Mouse (Mus musculus): ENCODE data around the gene Uxs1.

Uxs1 gene

DNA sequence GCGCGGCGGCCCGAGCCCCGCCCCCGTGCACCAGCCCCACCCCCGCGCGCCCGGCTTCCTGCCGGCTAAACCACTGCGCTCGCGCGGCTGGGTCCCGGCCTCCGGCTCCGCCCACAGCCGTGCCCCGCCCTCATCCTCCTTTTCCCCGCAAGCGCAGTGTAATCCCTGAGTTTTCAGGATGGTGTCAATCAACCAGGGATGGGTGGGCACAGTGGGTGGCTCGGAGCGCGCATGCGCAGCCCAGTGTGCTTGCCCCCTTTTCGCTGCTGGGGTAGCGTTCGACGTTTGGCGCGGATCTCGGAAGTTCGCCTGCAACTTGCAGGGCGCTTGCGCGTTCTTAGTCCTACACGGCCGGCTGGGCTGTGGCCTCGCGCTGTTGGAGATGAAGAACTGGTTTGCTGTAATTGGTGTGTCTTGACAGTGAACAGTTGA is at the start of gene Uxs1:
Gene Uxs1, minus strand, starts transcription at position 38 of the 432 bp plus-strand sequence.
- peak; percentile 99 for DNase-seq

DNA sequence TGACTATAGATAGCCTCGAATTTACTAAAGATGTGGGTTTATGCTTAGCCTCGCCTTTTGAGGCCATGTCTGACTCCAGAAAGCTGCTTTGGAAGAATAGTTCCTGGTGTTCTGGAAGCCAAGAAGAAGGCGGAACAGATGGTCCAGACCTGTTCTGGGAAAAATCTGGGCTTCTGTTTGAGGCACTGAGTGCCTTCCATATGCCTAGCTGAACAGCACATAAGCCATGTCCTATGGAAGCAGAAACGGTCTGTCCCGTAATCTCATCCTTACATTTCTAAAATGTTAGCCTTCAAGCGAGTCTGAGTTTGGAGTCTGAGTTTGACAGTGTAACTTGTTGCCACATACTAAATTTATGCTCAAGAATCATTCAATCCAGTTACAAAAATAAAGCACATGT is 49.6 kb upstream of the Uxs1 start:
- DNase-seq = peak; percentile 38 to 54

- no peak for DNase-seq
Observed at GRCm38 (mm10) chr1:43871116-43871515, 43.5 kb upstream of the Uxs1 start.

DNA sequence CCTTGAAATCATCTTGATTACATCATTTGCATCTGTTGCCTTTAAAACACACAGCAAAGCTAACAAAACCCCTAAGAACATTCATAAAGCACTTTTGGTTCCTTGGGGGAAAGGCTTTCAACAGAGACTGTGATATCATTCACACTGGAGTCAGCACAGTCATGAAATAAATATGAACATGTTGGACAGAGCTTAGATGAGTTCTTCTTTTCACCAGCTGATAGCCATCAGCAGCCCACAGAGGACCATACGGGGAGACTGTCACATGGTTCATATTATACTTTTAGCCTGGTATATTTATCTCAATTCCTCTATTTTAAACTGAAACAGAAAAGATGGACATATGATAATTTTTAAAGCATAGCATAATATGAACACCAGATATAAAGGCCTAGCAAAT is 40.9 kb upstream of the Uxs1 start:
- DNase-seq = no peak

- no peak for DNase-seq
Observed at GRCm38 (mm10) chr1:43864758-43865157, 37.2 kb upstream of the Uxs1 start.

DNA sequence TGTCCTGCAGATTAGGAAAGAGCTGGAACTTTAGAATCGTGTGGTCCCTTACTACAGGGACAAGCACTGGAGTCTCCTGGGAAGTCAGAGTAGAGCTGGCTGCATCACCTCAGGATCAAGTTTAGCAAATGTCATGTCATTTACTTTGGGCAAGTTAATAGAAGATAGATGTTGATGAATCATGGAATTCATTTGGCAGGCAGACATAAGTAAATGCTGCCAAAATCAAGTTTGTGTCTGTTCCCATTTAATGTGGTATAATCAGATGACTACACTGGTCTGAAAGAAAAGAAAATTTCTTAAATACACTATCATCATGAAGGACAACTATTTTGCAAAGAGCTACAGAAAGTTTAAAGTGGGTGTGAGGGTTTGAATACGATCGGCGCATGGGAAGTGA is 35.0 kb upstream of the Uxs1 start:
- DNase-seq = no peak

- no peak for DNase-seq
Observed at GRCm38 (mm10) chr1:43858988-43859387, 31.4 kb upstream of the Uxs1 start.

DNA sequence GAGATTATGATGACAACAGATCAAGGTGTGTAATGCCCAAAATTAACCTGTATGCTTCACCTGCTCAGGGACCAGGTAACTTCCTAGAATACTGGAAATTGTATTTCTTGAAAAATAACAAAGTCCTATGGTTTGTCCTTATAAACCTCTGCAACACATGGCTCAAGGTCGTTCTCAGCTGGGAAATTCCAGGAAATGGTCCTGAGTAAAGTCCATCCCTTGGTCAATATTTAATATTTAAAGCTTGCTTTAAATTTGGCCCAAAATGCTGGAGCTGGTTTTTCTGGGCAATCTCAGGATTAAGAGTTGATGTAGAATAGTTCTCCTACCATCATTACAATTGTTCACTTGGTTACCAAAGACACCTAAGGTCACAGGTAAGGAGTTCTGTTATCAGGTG is 30.1 kb upstream of the Uxs1 start:
- no peak for DNase-seq

DNA sequence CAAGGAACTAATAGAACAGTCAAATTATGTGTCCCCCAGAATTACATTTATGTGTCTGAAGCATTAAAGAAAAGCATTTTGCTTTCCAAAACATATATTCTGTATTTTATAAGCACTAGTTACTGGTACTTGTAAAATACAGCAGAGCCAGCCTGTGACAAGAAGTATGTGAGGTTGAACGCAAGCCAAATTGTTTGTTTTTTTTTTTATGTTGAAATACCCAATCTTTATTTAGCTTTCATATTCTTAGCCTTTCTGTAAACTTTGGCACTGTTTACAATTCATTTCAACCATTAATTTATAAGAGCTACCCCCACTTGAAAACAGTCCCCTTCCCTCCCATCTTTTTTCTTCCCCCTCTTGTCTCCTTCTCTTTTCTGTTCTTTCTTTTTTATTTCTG is 28.0 kb upstream of the Uxs1 start:
- DNase-seq = no peak

DNA sequence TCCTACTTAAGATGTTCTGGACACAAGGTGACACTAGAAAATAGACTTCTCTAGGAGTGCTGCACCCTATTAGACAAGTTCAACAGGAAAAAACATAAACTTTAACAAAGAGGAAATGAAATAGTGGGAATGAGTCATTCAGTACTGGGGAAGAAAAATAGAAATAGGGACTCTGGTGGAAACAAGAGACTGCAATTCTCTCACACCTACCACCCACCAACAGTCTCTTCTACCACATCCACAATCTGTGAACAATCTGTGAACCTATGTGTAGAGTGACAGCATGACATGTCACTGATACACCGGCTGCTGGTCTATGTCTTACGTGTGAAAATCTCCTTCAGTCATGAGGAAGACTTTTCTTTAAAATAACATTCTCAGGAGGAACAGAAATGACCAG is 15.8 kb upstream of the Uxs1 start:
- no peak for DNase-seq

- DNase-seq = no peak
Observed at GRCm38 (mm10) chr1:43837236-43837635, 9.6 kb upstream of the Uxs1 start.

DNA sequence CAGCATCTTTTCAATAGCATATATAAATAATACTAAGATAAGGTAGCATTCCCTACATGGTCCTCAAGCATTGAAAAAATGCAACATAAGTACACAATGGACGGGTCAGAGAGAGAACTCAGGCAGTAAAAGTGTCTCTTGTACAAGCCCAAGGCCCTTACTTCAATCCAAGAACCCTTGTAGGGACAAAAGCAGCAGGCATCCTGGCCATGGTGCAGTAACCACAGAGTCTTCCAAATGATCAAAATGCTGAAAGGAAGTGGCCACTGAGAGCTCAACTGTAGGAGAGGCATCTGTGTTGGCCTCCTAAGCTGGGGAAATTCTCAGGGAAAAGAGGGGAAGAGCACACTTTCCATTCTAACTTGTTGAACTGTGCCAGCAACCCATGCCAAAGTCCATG is 2.5 kb upstream of the Uxs1 start:
- peak; percentile 26 to 46 for DNase-seq

DNA sequence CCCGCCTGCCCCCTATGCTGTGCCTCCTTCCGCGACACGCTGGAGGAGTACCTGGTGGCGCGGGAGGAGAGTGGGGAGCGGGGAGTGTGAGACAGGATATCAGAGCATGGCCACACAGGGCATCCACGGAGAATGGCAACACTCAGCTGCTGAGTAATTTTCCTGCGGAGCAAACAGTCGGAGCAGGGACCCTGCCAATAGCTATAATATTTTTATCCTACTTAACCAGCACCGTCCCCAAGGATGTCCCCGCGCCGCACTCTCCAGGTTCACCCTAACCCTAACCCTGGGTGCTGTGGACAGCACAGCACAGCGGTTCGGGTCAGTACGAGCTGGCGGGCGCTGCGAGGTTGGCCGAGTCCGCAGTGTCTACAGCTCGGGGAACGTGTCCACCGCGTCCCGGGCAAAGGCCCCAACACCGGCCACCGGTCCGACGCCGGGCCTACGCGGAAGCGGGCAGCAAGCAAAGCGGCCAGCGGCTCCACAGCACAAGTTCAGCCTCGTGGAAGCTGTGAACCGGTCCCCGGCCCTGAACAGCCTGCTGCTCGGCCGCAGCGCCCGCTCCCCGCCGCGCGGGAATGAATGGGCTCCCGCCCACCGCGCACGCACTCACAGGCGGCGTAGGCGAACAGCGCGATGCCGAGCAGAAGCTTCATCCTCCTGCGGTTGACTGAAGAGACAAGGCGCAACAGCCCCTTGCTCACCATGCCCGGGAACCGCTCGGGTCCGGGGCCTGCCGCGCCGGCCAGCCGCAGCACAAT is 418 bp downstream of the Uxs1 start:
- peak in 1 of 2 experiments; percentile 63 for DNase-seq

DNA sequence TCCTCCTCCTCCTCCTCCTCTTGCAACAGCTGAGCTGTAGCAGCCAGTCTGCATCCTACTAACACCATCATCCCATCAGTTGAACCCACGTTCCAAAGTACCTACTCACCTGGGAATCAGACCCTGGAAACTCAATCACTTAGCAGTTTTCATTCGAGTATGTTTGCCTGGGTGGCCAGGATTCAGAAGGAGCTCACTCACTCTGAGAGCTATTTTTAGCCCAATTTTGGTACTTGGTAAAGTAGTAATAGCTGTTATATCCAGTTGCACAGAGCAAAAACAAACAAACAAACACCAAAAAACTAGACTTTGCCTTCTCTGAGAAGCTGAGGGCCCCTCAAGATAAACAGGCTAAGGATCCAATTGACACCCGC is 985 bp downstream of the Uxs1 start:
- DNase-seq = no peak

GRCm38 (mm10) chr1:43823406-43823805 is 4.2 kb downstream of the Uxs1 start:
- DNase-seq = peak in 1 of 2 experiments; percentile 18

- no peak for DNase-seq
Observed at GRCm38 (mm10) chr1:43822586-43822985, 5.0 kb downstream of the Uxs1 start.

- no peak for DNase-seq
Observed at GRCm38 (mm10) chr1:43821804-43822203, 5.8 kb downstream of the Uxs1 start.

- no peak for DNase-seq
Observed at GRCm38 (mm10) chr1:43820571-43820970, 7.0 kb downstream of the Uxs1 start.

GRCm38 (mm10) chr1:43819091-43819490 is 8.5 kb downstream of the Uxs1 start:
- DNase-seq = no peak

- DNase-seq = no peak
Observed at GRCm38 (mm10) chr1:43818356-43818755, 9.2 kb downstream of the Uxs1 start.

- DNase-seq = no peak
Observed at GRCm38 (mm10) chr1:43811764-43812163, 15.8 kb downstream of the Uxs1 start.

GRCm38 (mm10) chr1:43811055-43811454 is 16.5 kb downstream of the Uxs1 start:
- DNase-seq = no peak

DNA sequence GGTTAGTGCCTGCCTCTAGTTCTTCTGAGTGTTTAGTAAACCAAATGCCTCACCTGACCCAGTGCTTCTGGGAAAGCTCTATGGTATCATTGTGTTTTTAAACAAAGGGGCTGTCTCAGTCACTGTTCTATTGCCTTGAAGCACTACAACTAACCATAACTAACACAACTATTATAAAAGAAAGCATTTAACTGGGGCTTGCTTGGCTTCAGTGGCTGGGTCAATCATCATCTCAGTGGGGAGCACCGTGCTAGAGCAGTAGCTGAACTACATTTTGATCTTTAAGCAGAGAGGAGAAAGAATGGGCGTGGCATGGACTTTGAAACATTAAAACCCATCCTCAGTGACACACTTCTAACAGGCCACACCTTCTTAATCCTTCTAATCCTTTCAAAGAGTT is 18.2 kb downstream of the Uxs1 start:
- DNase-seq = no peak

DNA sequence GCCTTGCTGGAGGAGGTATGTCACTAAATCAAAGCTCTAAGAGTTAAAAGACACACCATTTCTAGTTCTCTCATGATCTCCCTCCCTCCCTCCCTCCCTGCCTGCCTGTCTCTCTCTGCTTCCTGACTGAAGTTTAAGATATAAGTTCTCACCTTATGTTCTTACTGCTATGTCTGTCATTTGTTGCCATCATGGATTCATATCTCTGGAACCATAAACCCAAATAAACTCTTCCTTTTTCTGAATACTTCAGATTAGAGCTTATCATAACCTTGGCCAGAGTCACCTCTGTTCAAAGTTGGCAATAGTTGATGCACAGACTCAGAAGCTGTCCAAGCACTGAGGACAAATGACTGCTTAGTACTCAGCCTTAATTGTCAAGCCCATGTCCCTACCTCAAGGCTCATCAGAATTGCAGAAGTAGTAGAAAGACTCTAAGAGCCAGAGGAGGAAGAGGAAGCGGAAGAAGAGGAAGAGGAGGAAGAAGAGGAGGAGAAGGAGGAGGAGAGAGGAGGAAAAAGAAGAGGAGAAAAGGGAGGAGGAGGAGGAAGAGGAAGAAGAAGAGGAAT is 23.6 kb downstream of the Uxs1 start:
- no peak for DNase-seq

GRCm38 (mm10) chr1:43798048-43798447 is 29.6 kb downstream of the Uxs1 start:
- DNase-seq = no peak

Data from cerebellum, postnatal 25 days (tissue).